Mouse (Mus musculus) testis, adult 2 months (tissue): ENCODE measurements around the gene Aes. TPM values are rescaled to one million over a fixed set of nuclear protein-coding genes. Genes with fewer than 3 reads are reported as not detected.

Source experiments
- H3K27ac ChIP-seq: fragments of 200-500 bp; 2 replicates; pipeline ENCODE4 v1.5.1; 2012; ENCODE audit warnings: low read depth, low read length; ENCODE audit not compliant: control insufficient read depth, insufficient read depth
- H3K27me3 ChIP-seq: fragments of 200-500 bp; 2 replicates; pipeline ENCODE4 v1.6.1; 2012; ENCODE audit warnings: mild to moderate bottlenecking, low read length, moderate library complexity; ENCODE audit not compliant: control insufficient read depth, insufficient read depth
- H3K36me3 ChIP-seq: fragments of 200-500 bp; 2 replicates; pipeline ENCODE4 v1.6.1; 2012; ENCODE audit warnings: mild to moderate bottlenecking, low read length; ENCODE audit not compliant: control insufficient read depth, insufficient read depth
- H3K4me1 ChIP-seq: fragments of 200-500 bp; 2 replicates; pipeline ENCODE4 v1.6.1; 2012; ENCODE audit warnings: low read length; ENCODE audit not compliant: control insufficient read depth, insufficient read depth
- H3K4me3 ChIP-seq: fragments of 200-500 bp; 2 replicates; pipeline ENCODE4 v1.5.1; 2012; ENCODE audit warnings: low read depth, mild to moderate bottlenecking, low read length, moderate library complexity, mixed read lengths; ENCODE audit not compliant: control insufficient read depth
- CTCF ChIP-seq: fragments of 200-500 bp; IDR thresholded peaks from 2 replicates; pipeline ENCODE4 v1.5.1; 2012; ENCODE audit warnings: low read depth, mild to moderate bottlenecking, inconsistent platforms, low read length, moderate library complexity; ENCODE audit not compliant: control insufficient read depth, insufficient read depth, insufficient replicate concordance
- POLR2A ChIP-seq: fragments of 200-500 bp; IDR thresholded peaks from 2 replicates; pipeline ENCODE4 v1.6.1; 2012; ENCODE audit warnings: low read depth, mild to moderate bottlenecking, inconsistent platforms, low read length, moderate library complexity; ENCODE audit not compliant: control insufficient read depth
- polyA plus RNA-seq: library from polyadenylated mRNA; depleted of rRNA; stranded (reverse); fragments of >200 nt; gene quantifications from 2 replicates; pipeline ENCODE4 v1.2.3, GENCODE M21; 2012

The Aes gene
- polyA plus RNA-seq, 1 experiment = 154 TPM

- TF ChIP-seq CTCF = peak; percentile 78
- no peak for TF ChIP-seq POLR2A
- no peaks in the 10 kb centered on the region for H3K27me3 ChIP-seq
- H3K4me1 ChIP-seq = peaks cover 8% of the 10 kb centered on the region
- no peaks in the 10 kb centered on the region for H3K36me3 ChIP-seq
- H3K27ac ChIP-seq = no peak overlapping the region
- no peak overlapping the region for H3K4me3 ChIP-seq
Measured at GRCm38 (mm10) chr10:81551597-81552102, 7.6 kb upstream of the Aes start.

GRCm38 (mm10) chr10:81553232-81553631 is 6.1 kb upstream of the Aes start:
- no peak overlapping the region for H3K4me3 ChIP-seq
- H3K27me3 ChIP-seq = no peaks in the 10 kb centered on the region
- peak; percentile 78 for TF ChIP-seq CTCF
- no peak for TF ChIP-seq POLR2A
- H3K4me1 ChIP-seq = peaks cover 8% of the 10 kb centered on the region
- H3K27ac ChIP-seq = no peak overlapping the region
- no peaks in the 10 kb centered on the region for H3K36me3 ChIP-seq

GRCm38 (mm10) chr10:81553807-81554755 is 5.2 kb upstream of the Aes start:
- no peak overlapping the region for H3K4me3 ChIP-seq
- no peaks in the 10 kb centered on the region for H3K36me3 ChIP-seq
- peaks cover 10% of the 10 kb centered on the region for H3K4me1 ChIP-seq
- H3K27ac ChIP-seq = no peak overlapping the region
- no peak for TF ChIP-seq CTCF
- no peak for TF ChIP-seq POLR2A
- H3K27me3 ChIP-seq = no peaks in the 10 kb centered on the region

- no peaks in the 10 kb centered on the region for H3K36me3 ChIP-seq
- peaks cover 13% of the 10 kb centered on the region for H3K4me1 ChIP-seq
- H3K27ac ChIP-seq = no peak overlapping the region
- no peak for TF ChIP-seq POLR2A
- TF ChIP-seq CTCF = peak; percentile 83; the same call in 1 of the 2 replicates
- no peak overlapping the region for H3K4me3 ChIP-seq
- H3K27me3 ChIP-seq = no peaks in the 10 kb centered on the region
Measured at GRCm38 (mm10) chr10:81556282-81556681, 3.0 kb upstream of the Aes start.

- H3K36me3 ChIP-seq = no peaks in the 10 kb centered on the region
- TF ChIP-seq CTCF (no peak), POLR2A (no peak)
- H3K4me1 ChIP-seq = peaks cover 7% of the 10 kb centered on the region
- H3K27ac ChIP-seq = no peak overlapping the region
- no peak overlapping the region for H3K4me3 ChIP-seq
- no peaks in the 10 kb centered on the region for H3K27me3 ChIP-seq
Measured at GRCm38 (mm10) chr10:81557491-81557890, 1.8 kb upstream of the Aes start.

- no peaks in the 10 kb centered on the region for H3K36me3 ChIP-seq
- no peaks in the 10 kb centered on the region for H3K27me3 ChIP-seq
- H3K27ac ChIP-seq = peak overlapping the region; percentile 72
- peak overlapping the region; percentile 65 for H3K4me3 ChIP-seq
- TF ChIP-seq CTCF (0 out of 2 replicates have a peak, but pooled peaks have one; percentile 5), POLR2A (no peak)
- H3K4me1 ChIP-seq = peaks cover 8% of the 10 kb centered on the region
Measured at GRCm38 (mm10) chr10:81559627-81560539, 595 bp downstream of the Aes start.

DNA sequence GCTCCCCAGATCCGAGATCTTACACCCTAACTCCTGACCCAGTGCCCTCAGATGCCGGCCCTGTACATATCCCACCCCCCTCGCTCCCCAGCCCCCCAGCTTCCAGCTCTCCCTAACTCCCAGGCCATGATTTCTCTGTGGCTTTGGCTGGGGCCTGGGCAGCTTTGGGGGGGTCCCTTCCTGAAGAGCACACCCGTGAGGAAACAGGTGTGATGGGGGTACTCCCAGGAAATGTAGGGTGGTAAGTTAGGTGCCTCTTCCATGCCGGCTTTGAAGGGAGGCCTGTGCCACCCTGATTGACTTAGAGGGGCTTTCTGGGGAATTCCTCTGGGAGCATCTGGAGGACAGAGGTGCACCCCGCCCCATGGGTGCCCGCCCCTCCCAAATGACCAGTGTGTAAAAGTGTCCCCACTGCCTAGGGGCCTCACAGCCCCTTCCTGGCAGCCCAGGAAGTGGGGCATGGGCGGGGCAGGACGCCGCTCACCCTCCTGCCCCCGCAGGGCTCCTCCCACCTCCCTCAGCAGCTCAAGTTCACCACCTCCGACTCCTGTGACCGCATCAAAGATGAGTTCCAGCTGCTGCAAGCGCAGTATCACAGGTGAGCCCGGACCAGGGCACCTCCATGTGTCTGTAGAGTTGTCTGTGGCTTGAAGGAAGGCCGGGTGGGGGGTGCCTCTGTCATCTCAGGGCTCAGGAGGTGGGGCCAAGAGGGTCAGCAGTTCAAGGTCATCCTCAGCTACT is 1.6 kb downstream of the Aes start:
- Histone ChIP-seq H3K27me3 (no peaks in the 10 kb centered on the region), H3K4me3 (peak overlapping the region; percentile 65), H3K27ac (no peak overlapping the region; the same call in 1 of the 2 replicates), H3K4me1 (peaks cover 8% of the 10 kb centered on the region), H3K36me3 (no peaks in the 10 kb centered on the region)
- TF ChIP-seq POLR2A = no peak
- no peak for TF ChIP-seq CTCF
